Mouse (Mus musculus) left cerebral cortex, postnatal 4 days (tissue): ENCODE data around the gene Cbr3. TPM values are rescaled to one million over a fixed set of nuclear protein-coding genes. Genes with fewer than 3 reads are reported as not detected.

ENCODE experiments used
- total RNA-seq, 2 experiments: library from RNA; stranded (reverse); gene quantifications; 2 replicates each; pipeline ENCODE4 v1.2.3; 2021

Cbr3 gene
- total RNA-seq, 2 experiments from 2014 or later = 7.3 to 8.1 TPM

Other genes with a start within 250 kb of the Cbr3 start
- gene Setd4, start 79.2 kb upstream of the Cbr3 start, total RNA-seq = 10 to 100 TPM; 13.7 to 14.5 TPM
- gene Cbr1, start 77.4 kb upstream of the Cbr3 start, total RNA-seq = 10 to 100 TPM; 57.6 to 58.1 TPM
- gene Gm5678, start 55.1 kb upstream of the Cbr3 start, total RNA-seq = 1 to 10 TPM; 1.6 to 2.5 TPM
- gene Dop1b, start 28.7 kb downstream of the Cbr3 start, total RNA-seq = 10 to 100 TPM; 94.6 to 97.1 TPM
- 10 to 100 TPM; 38.0 to 45.6 TPM for gene Morc3, start 148.9 kb downstream of the Cbr3 start, total RNA-seq
- gene Chaf1b, start 200.7 kb downstream of the Cbr3 start, total RNA-seq = 1 to 10 TPM; 7.6 to 8.2 TPM